Mouse (Mus musculus): ENCODE data around the gene Rorb.
A peak's percentile ranks its signal among the peaks of the same experiment; 100 is the strongest.

The Rorb gene

DNA sequence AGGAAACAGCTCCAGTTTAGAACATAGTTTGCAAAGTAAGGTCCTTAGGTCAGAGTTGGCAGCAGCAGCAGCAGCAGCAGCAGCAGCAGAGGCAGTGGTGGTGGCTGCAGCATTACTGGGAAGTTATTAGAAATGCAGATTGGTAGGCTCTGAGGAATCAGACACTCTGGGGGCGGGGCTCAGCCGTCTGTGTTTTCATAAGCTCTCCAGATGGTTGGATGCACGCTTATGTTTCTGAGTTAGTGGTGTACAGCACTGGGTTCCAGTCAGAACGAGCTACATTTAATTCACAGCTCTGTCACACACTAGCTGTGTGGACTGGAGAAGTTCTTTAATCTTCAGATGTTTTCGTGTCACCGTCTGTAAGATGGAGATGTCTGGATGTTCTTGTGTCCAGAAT, 105.9 kb downstream of the Rorb start:
- peak; percentile 5 for DNase-seq

GRCm38 (mm10) chr19:19004023-19004656, 106.9 kb downstream of the Rorb start:
- DNase-seq: no peak

GRCm38 (mm10) chr19:18998966-18999365, 112.0 kb downstream of the Rorb start:
- no peak for DNase-seq

DNA sequence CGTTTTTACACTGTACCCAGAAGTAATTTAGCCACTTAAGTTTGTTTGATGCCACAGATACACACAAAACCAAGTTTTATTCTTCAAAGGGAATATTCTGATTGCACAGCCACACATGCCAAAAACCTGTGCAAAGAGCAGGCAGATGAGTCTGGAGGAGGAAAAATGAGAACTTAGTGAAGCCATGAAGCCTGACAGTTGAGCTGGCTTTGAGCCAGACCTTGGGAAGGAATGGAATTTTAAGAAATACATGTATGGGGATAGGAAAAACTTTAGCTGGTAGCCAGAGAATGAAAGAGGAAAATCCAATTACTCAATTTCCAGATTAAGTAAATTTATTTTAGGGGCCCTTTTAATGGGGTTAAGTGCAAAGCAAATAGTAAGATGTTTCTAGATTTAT, 113.3 kb downstream of the Rorb start:
- no peak for DNase-seq

GRCm38 (mm10) chr19:18979996-18980395, 131.0 kb downstream of the Rorb start:
- DNase-seq: no peak

DNA sequence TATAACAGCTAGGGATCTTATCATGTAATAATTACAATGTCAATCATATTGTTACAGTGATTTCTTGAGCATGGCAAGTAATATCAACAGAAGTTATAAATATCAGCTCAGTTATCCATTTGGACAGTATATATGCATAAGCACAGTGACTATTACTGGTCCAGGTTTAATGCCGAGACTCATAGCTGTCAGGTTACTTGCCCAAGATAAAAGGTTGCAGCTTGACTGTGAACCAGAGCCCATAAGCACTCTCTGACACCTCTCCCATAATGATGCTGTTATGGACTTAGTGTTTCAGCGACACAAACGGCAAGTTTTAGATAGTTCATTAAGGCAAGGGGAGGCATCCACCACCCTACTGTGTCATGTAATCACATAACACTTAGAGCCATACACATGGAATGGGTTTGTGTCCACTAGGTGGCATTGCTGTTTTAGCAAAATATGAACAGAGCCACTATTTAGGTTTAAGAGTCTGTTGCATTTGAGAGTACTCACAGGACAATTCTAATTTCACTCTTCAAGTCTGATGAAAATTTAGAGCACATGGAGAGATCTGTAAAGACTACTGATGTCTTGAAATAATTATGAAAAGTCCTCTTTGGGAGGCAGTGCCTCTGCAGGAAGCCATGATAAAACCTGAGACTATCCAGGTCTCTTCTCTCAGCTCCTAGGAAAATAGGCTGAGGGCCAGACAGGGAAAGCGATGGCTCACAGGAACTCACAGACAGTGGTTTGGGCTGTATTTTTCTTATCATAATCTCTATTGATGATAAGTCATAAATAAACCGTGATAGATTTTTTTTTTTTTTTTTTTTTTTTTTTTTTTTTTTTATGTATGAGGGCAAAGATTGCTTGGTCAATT, 136.0 kb downstream of the Rorb start:
- DNase-seq: peak; percentile 46

GRCm38 (mm10) chr19:18969386-18969785, 141.6 kb downstream of the Rorb start:
- DNase-seq: no peak

GRCm38 (mm10) chr19:18967307-18967706, 143.7 kb downstream of the Rorb start:
- no peak for DNase-seq

DNA sequence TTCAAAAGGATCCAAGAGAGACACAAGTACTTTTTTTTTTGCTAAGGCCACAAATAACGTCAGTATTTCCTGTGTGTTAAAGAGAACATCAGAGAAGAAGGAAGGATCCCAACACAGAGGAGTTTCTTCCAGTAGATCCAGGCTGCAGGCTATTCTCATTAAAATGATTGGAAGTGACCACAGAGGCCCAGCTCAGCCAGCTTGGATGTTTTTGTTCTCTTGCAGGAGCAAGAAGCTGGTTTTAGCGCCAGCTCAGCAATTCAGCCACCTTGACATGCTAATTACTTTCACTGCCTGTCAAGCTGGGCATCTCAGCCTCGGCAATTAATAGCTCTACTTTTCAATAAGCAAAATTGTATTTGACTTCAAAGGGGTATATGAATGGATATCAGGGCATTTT, 151.1 kb downstream of the Rorb start:
- DNase-seq: no peak

DNA sequence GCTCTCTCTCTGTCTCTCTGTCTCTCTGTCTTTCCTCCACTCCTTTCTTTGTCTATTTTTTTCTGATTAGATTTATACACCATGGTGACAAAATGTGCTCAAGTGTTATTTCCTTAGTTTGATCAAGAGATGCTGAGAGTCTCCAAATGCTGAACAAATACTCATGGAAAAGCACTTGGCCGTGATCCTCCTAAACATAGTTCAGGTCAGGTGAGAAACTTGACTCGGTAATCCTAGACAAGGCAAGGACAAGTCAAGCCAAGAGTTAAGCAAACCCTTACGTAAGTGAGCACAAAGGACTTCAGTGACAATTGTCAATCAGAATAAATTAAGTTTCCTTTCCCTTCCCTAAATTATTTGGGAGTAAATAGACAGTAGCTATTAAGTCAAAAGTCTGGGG, 158.2 kb downstream of the Rorb start:
- peak; percentile 30 for DNase-seq

DNA sequence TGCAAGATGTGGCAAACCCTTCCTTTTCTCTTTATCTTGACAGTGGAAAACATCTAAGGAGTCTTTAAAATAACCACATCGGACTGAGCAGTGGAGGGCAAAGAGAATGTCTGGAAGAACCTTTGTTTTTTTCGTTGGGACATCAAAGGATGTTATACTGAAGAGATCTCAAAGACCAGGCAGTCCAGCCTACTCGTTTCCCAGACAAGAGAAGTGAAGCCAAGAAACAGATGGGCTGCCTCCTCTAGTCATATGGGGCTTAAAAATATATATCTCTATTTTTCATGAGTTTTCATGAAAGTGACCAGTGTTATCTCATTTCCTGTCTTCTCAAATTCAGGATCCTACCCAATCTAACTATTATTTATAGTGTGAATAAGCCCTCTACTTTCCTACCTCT, 163.8 kb downstream of the Rorb start:
- no peak for DNase-seq

GRCm38 (mm10) chr19:18945265-18945664, 165.7 kb downstream of the Rorb start:
- no peak for DNase-seq

- no peak for DNase-seq
Observed at GRCm38 (mm10) chr19:18941391-18941790, 169.6 kb downstream of the Rorb start.

DNA sequence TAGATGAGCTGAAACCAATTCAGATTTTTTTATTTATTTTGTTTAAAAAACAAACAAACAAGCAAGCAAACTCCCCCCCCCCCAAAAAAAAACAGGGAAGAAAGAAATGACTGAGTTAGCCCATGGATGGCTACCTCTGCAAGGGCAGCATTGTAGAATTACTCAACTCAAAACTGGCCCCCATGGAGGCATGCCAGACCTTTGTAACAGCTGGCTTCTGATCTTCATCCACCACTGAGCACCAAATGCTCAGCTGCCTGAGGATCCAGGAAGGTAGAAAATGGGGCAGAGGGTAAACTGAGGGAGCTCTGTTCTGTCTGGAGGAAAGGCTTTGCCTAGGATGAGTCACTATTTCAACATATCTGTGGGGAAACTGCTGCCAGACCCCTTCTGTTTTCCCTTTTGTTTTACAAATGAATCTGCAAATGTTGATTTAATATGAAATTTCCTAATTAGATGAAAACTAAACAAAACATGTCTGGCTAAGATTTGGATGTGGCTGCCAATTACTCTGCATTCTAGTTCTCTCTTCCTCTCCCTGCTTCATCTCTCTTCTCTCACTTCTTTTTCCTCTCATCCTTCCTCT, 199.1 kb downstream of the Rorb start:
- DNase-seq: no peak

DNA sequence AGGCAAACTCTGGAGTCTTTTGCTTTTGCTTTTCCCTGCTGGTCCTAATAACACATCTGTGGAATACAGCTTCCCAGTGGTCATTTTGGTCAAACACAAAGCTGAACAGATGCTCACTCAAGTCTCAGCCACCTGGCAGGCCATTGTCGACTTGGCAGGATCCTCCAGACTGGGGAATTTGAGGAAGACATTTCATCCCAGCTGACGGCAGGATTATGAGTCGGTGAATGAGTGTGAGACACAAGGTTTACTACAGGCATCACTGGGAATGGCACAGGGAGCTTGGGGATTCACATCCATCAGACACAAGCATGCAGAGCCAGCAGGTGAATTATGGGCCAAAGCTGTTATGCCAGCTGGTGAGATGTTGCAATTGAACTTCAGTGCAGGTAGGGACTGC, 201.4 kb downstream of the Rorb start:
- DNase-seq: no peak

DNA sequence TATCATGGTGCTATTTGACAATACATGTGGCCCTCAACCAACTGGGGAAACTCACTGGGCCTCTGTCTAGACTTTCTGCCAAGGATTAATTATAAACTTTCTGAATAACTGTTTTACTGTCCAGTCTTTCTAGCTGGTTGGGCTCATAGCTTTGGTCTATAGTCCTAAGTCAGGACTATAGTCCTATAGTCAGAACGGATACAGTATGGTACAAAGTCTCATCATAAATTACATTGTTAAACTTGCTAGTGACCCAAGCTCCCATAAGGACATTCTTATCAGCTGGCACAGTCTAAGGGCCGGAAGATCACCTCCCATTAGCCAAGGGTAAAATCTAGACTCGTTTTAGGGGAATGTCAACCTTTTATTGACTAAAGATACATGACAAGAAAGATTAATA, 205.5 kb downstream of the Rorb start:
- no peak for DNase-seq

GRCm38 (mm10) chr19:18902694-18903067, 208.3 kb downstream of the Rorb start:
- DNase-seq: no peak

- no peak for DNase-seq
Observed at GRCm38 (mm10) chr19:18902041-18902693, 208.8 kb downstream of the Rorb start.

DNA sequence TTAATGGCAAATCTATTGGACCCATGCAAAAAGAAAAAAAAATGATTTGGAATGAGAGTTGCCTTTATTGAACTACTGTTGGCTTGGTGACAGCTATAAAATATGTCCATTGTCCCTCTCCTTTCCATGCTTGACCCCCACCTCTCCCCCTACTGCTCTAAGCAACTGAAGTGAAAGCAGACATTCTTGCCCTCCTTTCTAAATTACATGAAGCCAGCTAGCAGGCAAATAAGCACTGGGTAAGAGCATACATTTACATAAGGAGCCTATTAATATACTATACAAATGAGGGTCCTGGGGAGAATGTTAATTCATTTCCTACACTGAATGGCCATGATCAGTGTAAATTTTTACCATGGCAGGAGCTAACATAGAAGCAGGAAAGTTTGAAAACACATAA, 212.8 kb downstream of the Rorb start:
- no peak for DNase-seq

- no peak for DNase-seq
Observed at GRCm38 (mm10) chr19:18890216-18890615, 220.8 kb downstream of the Rorb start.

- DNase-seq: no peak
Observed at GRCm38 (mm10) chr19:18889632-18890031, 221.4 kb downstream of the Rorb start.

DNA sequence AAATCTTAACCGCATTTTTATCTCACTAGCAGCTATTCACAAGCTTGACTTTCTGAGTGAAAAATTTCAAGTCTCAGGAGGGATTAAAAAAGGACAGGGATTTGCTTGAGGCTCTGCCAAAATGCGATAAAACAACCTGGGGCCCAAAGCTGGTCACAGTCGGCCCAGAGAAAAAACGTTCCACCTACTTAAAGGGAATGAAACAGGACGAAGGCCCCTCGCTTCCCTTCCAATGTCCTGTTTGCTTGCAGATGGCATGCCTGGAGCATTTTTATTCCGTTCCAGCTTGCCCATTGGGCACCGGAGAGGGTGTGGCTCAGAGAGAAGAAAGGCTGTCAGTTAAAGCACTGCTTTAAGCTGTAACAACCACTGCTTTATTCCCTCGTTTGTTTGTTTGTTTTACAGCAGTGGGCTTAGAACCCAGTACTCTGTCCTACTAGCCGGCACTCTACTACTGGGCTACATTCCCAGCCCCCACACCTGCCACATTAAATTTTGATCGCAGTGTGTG, 221.8 kb downstream of the Rorb start:
- DNase-seq: no peak

GRCm38 (mm10) chr19:18888491-18889116, 222.4 kb downstream of the Rorb start:
- no peak for DNase-seq
